Mouse (Mus musculus) liver, embryonic 16.5 days (tissue): ENCODE measurements around the gene Pde10a. TPM values are rescaled to one million over a fixed set of nuclear protein-coding genes. Genes with fewer than 3 reads are reported as not detected.

ENCODE experiments used
- ATAC-seq: fragments of 200-750 bp; cut with Nextera tagmentation; 2 replicates; pipeline ENCODE4 v1.8.0; 2017; ENCODE audit warnings: low read depth, mild to moderate bottlenecking, moderate number of reproducible peaks, moderate library complexity
- H3K27ac ChIP-seq: fragments of 300-500 bp; sonication (generic); 2 replicates; pipeline ENCODE4 v1.5.1; 2014; ENCODE audit warnings: mild to moderate bottlenecking, low read length
- H3K27me3 ChIP-seq: fragments of 300-500 bp; sonication (generic); 2 replicates; pipeline ENCODE4 v1.6.1; 2014; ENCODE audit warnings: low read depth, low read length, mixed read lengths; ENCODE audit not compliant: control insufficient read depth, insufficient read depth
- H3K36me3 ChIP-seq: fragments of 300-500 bp; sonication (generic); 2 replicates; pipeline ENCODE4 v1.6.1; 2014; ENCODE audit warnings: mild to moderate bottlenecking; ENCODE audit not compliant: control insufficient read depth, insufficient read depth
- H3K4me1 ChIP-seq: fragments of 300-500 bp; sonication (generic); 2 replicates; pipeline ENCODE4 v1.6.1; 2014; ENCODE audit warnings: low read depth, low read length, mixed read lengths; ENCODE audit not compliant: control insufficient read depth
- H3K4me2 ChIP-seq: fragments of 300-500 bp; sonication (generic); 2 replicates; pipeline ENCODE4 v1.6.1; 2014; ENCODE audit warnings: low read depth, low read length, mixed read lengths
- H3K4me3 ChIP-seq: fragments of 300-500 bp; sonication (generic); 2 replicates; pipeline ENCODE4 v1.5.1; 2014; ENCODE audit warnings: low read depth, mild to moderate bottlenecking, low read length
- H3K9ac ChIP-seq: fragments of 300-500 bp; sonication (generic); 2 replicates; pipeline ENCODE4 v1.6.1; 2014; ENCODE audit warnings: low read depth, low read length
- H3K9me3 ChIP-seq: fragments of 300-500 bp; sonication (generic); replicated peaks from 2 replicates; pipeline ENCODE4 v1.6.1; 2016; ENCODE audit warnings: low read length; ENCODE audit not compliant: control insufficient read depth
- WGBS: fragments of 180-500 bp; shearing (Covaris S2); extraction: QIAGEN DNeasy Blood & Tissue Kit; methylation state at CpG from one replicate; pipeline ENCODE4 v1.1.7; 2014; ENCODE audit not compliant: insufficient replicate concordance; 5-methylcytosine and 5-hydroxymethylcytosine counted together
- polyA plus RNA-seq: library from polyadenylated mRNA; unstranded; fragments of >200 nt; fragmentation: Nextera tagmentation; extraction: Ambion mirVana; gene quantifications from 2 replicates; pipeline ENCODE4 v1.2.1, GENCODE M21; 2015

Pde10a gene
- polyA plus RNA-seq, 1 experiment from 2014 or later = 0.89 TPM

DNA sequence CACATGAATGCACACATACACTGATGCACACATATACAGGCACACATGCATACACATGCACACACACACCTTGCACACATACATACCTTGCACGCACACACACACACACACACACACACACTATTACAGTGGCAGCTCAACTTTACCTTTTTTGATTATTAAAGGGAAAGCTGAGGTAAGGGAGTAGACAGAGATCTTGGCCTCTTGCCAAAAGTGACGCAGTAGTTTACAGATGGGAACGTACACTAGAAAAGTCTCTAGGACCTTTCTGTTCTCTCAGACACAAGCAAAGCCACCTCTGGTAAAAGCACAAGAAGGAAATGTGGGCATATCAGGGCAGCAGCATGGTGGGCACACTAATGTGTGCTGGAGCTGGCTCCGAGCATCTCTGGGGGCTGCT lies 317.5 kb downstream of the Pde10a start:
- no peak overlapping the region for H3K27ac ChIP-seq

DNA sequence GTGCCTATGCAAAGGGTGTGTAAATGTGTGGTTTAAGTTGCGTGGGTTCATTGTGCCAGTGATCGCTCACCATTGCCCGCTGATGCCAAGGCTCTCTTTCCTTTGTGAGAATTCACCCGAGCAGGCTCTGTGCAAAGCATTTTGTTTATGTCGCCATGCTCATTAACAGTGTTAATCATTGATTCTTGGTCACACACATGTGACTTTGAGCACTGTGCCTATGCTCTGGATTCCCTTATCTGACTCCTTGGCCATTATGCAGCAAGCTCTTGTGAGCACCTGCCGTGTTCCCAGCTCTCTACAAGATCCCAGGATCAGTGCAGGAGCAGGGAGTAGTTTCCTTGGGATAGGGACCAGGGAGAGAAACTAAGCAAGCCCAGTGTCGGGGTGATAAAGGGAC lies 318.8 kb downstream of the Pde10a start:
- H3K9me3 ChIP-seq = no peaks in the 10 kb centered on the region
- no peak for ATAC-seq

More for the DNA sequence above, 317.5 kb downstream of the Pde10a start:
- H3K9me3 ChIP-seq = no peaks in the 10 kb centered on the region
- no peak for ATAC-seq
- no peaks in the 10 kb centered on the region for H3K27me3 ChIP-seq
- H3K4me1 ChIP-seq = no peaks in the 10 kb centered on the region
- WGBS = 42% methylated on average over 4 of the region's 4 CpGs
- no peak overlapping the region for H3K9ac ChIP-seq
- H3K4me3 ChIP-seq = no peak overlapping the region
- no peaks in the 10 kb centered on the region for H3K36me3 ChIP-seq
- no peak overlapping the region for H3K4me2 ChIP-seq

DNA sequence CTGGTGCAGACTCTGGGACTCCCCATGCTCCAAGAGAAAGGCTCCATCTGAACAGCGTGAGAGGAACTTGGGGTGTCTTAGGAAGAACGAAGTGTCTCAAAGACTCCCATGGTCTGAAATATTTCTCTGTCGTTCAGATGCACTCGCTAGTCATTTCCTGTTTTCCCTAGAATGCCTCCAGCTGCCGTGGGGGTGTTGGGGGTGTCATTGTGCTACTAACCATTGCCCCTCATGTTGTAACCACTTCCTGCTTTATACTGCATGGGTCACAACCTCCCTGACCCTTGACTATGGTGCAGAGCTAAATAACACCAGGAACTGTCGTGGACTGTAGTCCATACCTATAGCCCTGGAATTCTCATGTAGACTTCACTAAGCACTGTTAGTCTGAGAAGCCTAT lies 321.3 kb downstream of the Pde10a start:
- no peaks in the 10 kb centered on the region for H3K9me3 ChIP-seq
- H3K4me2 ChIP-seq = no peak overlapping the region
- H3K27me3 ChIP-seq = no peaks in the 10 kb centered on the region
- 26% methylated on average over 6 of the region's 6 CpGs for WGBS
- no peak overlapping the region for H3K9ac ChIP-seq
- H3K4me1 ChIP-seq = no peaks in the 10 kb centered on the region
- no peaks in the 10 kb centered on the region for H3K36me3 ChIP-seq
- no peak overlapping the region for H3K4me3 ChIP-seq
- no peak overlapping the region for H3K27ac ChIP-seq
- ATAC-seq = 0 out of 2 replicates have a peak, but pooled peaks have one; percentile 11

More for the DNA sequence above, 318.8 kb downstream of the Pde10a start:
- no peak overlapping the region for H3K9ac ChIP-seq
- H3K4me2 ChIP-seq = no peak overlapping the region
- H3K4me3 ChIP-seq = no peak overlapping the region
- no peaks in the 10 kb centered on the region for H3K4me1 ChIP-seq
- no peak overlapping the region for H3K27ac ChIP-seq
- WGBS = 72% methylated on average over 7 of the region's 7 CpGs
- no peaks in the 10 kb centered on the region for H3K36me3 ChIP-seq
- no peaks in the 10 kb centered on the region for H3K27me3 ChIP-seq

DNA sequence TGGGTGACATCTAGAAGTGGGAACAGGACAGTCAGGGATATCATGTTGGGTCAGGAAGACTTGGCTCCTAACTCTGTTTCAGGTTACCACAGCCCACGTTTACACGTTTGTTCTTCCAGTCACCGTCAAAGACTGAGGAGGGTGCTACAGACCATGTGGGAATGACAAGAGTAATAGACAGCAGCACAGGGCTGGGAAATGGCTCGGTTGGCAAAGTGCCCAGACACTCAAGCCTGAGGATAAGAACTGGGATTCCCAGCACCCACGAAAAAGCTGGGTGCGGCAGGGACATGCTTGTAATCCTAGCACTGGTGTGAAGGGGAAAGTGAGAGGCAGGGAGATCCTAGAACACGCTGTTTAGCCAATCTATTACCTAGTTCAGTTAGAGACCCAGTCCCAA lies 322.4 kb downstream of the Pde10a start:
- ATAC-seq = no peak
- WGBS = 56% methylated on average over 7 of the region's 7 CpGs
- no peaks in the 10 kb centered on the region for H3K4me1 ChIP-seq
- H3K9ac ChIP-seq = no peak overlapping the region
- no peaks in the 10 kb centered on the region for H3K27me3 ChIP-seq
- no peaks in the 10 kb centered on the region for H3K9me3 ChIP-seq
- H3K4me2 ChIP-seq = no peak overlapping the region
- H3K27ac ChIP-seq = no peak overlapping the region
- H3K36me3 ChIP-seq = no peaks in the 10 kb centered on the region
- H3K4me3 ChIP-seq = no peak overlapping the region

DNA sequence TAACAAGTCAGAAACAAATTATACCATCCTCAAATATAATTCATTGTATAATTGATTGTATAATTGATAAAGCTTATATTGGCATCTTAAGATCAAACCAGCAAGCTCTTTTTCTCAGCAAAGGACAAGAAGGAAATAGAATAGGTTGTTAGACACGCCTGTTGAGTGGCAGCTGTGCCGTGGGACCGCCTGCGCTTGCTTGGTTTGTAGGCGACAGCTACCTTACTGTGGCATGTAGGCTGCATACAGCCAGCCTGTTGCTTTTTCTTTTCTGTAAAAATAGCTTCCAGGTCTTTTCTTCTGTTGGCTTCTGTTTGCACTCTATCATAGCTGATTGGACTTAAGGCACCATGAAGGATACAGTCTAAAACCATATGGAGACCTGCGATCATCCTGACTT lies 326.7 kb downstream of the Pde10a start:
- H3K27me3 ChIP-seq = no peaks in the 10 kb centered on the region
- 74% methylated on average over 6 of the region's 6 CpGs for WGBS
- no peak overlapping the region for H3K4me3 ChIP-seq
- no peak overlapping the region for H3K27ac ChIP-seq
- no peaks in the 10 kb centered on the region for H3K36me3 ChIP-seq
- H3K9me3 ChIP-seq = no peaks in the 10 kb centered on the region
- H3K9ac ChIP-seq = no peak overlapping the region
- no peak for ATAC-seq
- H3K4me2 ChIP-seq = no peak overlapping the region
- peaks cover 5% of the 10 kb centered on the region for H3K4me1 ChIP-seq

DNA sequence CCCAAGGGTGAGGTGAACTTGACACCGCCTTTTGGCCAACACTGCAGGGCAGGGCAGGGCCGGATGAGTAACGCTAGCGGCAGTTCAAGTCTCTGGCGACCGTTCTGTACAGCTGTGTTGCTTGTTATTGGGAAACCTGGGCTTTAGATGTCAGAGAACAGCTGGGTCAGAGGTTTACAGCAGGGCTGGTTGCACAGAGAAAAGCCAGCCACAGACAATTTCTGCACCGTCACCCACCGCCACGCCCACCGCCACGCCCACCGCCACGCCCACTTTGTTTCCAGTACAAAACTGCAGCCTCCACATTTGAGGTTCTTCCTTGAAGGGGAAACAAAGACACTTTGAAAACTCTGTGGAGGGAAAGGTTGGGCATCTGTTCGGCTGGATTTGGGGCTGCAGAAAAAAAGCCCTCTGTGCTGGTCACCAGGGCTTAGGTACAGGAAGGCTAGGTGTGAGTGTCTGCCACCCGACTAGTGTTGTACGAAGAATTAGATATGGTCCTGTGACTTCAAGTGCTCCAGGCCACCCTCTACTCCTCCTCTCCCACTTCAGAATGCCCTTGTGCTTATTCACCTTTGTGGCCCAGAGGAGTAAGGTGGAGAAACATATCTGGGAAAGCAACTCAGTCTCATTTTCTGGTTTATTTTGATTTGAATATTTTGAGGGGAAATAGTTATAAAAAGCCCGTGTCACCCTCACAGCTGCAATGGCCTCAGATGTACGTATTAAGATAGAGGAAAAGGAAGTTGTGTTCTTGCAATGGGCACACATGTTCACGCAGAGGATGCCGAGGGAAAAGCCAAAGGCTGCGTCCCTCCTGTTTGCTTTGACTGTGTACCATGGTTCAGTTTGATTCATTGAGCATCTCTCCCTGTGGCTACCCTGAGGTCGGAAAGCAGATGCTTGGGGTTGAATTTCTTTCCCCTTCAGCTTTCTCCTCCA lies 331.5 kb downstream of the Pde10a start:
- WGBS = 18% methylated on average over 22 of the region's 22 CpGs
- Histone ChIP-seq H3K4me2 (peak overlapping the region; percentile 41), H3K4me3 (no peak overlapping the region), H3K9me3 (no peaks in the 10 kb centered on the region), H3K27me3 (no peaks in the 10 kb centered on the region), H3K36me3 (no peaks in the 10 kb centered on the region), H3K9ac (no peak overlapping the region), H3K4me1 (peaks cover 5% of the 10 kb centered on the region), H3K27ac (peak overlapping the region; percentile 41)
- ATAC-seq = peak; percentile 54

DNA sequence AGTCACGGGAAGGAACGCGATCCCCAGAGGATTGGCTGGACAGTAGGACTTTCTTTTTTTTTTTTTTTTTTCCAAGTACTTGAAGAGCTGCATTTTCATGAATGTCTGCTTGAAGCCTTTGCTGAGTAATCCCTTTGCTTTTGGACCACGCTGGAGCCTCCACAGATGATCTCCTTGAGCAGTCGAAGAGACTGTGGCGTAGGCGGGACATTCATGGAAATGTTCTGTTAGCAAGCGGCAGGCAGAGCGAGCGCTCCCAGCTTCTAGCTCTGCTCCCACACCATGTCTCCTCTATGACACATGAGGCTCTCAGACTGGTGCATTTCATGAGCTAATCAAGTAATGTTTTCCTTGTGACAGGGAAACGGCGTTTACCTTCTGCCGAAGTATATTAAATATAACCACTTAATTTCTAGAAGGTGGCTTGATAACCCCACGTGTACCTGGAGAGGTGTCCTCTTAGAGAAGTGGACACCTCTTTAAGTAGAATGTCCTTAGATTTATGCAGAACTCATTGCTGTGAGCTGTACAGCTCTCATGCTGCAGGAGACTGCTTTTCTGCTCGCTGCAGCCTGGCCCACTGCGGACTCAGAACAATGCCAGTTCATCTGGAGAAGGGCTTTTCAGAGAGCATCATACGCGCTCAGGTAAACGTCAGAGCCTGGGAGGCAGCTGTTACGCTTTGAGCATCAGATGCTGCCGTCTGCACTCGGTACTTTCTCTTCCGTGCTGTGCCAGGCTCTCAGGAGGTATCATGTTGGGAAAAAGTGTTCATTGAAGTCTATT lies 333.7 kb downstream of the Pde10a start:
- 74% methylated on average over 23 of the region's 23 CpGs for WGBS

DNA sequence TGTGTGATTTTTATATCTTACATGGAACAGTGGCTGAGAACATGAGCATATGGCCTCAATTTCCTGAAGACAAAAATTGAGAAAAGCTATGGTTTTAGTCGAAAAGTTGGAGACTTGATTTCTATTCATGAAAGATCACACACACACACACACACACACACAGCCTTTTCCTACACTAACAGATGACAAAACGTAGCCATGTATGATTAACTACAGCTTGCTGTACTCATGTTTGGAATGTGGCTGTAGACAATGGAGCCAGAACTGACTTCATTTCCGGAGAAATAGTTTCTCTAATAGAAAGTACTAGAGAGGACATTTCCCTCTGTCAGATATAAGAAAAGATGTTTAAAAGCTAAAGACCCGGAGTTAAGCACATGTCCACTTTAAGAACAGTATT lies 334.3 kb downstream of the Pde10a start:
- 41% methylated on average over 4 of the region's 4 CpGs for WGBS
- H3K36me3 ChIP-seq = no peaks in the 10 kb centered on the region
- no peak overlapping the region for H3K4me3 ChIP-seq
- no peak overlapping the region for H3K27ac ChIP-seq
- no peak overlapping the region for H3K4me2 ChIP-seq
- no peaks in the 10 kb centered on the region for H3K27me3 ChIP-seq
- no peak overlapping the region for H3K9ac ChIP-seq
- no peak for ATAC-seq
- H3K4me1 ChIP-seq = peaks cover 5% of the 10 kb centered on the region
- H3K9me3 ChIP-seq = no peaks in the 10 kb centered on the region

More for the DNA sequence above, 333.7 kb downstream of the Pde10a start:
- H3K9me3 ChIP-seq = no peaks in the 10 kb centered on the region
- no peaks in the 10 kb centered on the region for H3K36me3 ChIP-seq
- H3K27ac ChIP-seq = no peak overlapping the region
- no peak overlapping the region for H3K4me3 ChIP-seq
- no peaks in the 10 kb centered on the region for H3K27me3 ChIP-seq
- H3K4me1 ChIP-seq = peaks cover 5% of the 10 kb centered on the region
- H3K4me2 ChIP-seq = no peak overlapping the region
- ATAC-seq = no peak
- no peak overlapping the region for H3K9ac ChIP-seq
